Mouse (Mus musculus) liver, embryonic 13.5 days (tissue): ENCODE measurements at regions not wholly inside any gene's neighbourhood (a gene's known extent, or its start where the extent isn't known, plus 50 kb on each side); places are given as distances from the start of the nearest gene placed in this dataset.

ENCODE experiments used
- ATAC-seq: fragments of 200-750 bp; cut with Nextera tagmentation; 2 replicates; pipeline ENCODE4 v1.8.0; 2017; ENCODE audit warnings: low read depth, mild to moderate bottlenecking, moderate number of reproducible peaks, moderate library complexity
- DNase-seq: peaks from one replicate; pipeline ENCODE4 v3.0.0; 2022
- H3K27ac ChIP-seq: fragments of 300-500 bp; sonication (generic); 2 replicates; pipeline ENCODE4 v1.5.1; 2015; ENCODE audit warnings: moderate library complexity, mild to moderate bottlenecking, inconsistent platforms
- H3K27me3 ChIP-seq: fragments of 300-500 bp; sonication (generic); 2 replicates; pipeline ENCODE4 v1.6.1; 2015; ENCODE audit warnings: mild to moderate bottlenecking, inconsistent platforms
- H3K36me3 ChIP-seq: fragments of 300-500 bp; sonication (generic); 2 replicates; pipeline ENCODE4 v1.6.1; 2015; ENCODE audit warnings: mild to moderate bottlenecking, inconsistent platforms
- H3K4me1 ChIP-seq: fragments of 300-500 bp; sonication (generic); replicated peaks from 2 replicates; pipeline ENCODE4 v1.6.1; 2015; ENCODE audit warnings: inconsistent platforms
- H3K4me2 ChIP-seq: fragments of 300-500 bp; sonication (generic); 2 replicates; pipeline ENCODE4 v1.6.1; 2015; ENCODE audit warnings: inconsistent platforms, mild to moderate bottlenecking, moderate library complexity
- H3K4me3 ChIP-seq: fragments of 300-500 bp; sonication (generic); replicated peaks from 2 replicates; pipeline ENCODE4 v1.5.1; 2015; ENCODE audit warnings: mild to moderate bottlenecking, inconsistent platforms
- H3K9ac ChIP-seq: fragments of 300-500 bp; sonication (generic); 2 replicates; pipeline ENCODE4 v1.6.1; 2015; ENCODE audit warnings: mild to moderate bottlenecking, inconsistent platforms
- H3K9me3 ChIP-seq: fragments of 300-500 bp; sonication (generic); replicated peaks from 2 replicates; pipeline ENCODE4 v1.6.1; 2016; ENCODE audit warnings: inconsistent platforms
- WGBS: fragments of 180-500 bp; shearing (Covaris S2); methylation state at CpG from one replicate; pipeline ENCODE4 v1.1.7; 2015; ENCODE audit not compliant: insufficient replicate concordance; 5-methylcytosine and 5-hydroxymethylcytosine counted together

GRCm38 (mm10) chr10:29635828-29636227 lies 100.2 kb upstream of the Rspo3 start:
- no peak overlapping the region for H3K9ac ChIP-seq
- no peak overlapping the region for H3K27ac ChIP-seq
- H3K4me3 ChIP-seq, result no peak overlapping the region
- no peaks in the 10 kb centered on the region for H3K9me3 ChIP-seq
- 55% methylated on average over 5 of the region's 5 CpGs for WGBS
- H3K27me3 ChIP-seq, result no peaks in the 10 kb centered on the region
- H3K4me1 ChIP-seq, result no peaks in the 10 kb centered on the region
- DNase-seq, result no peak
- no peak for ATAC-seq
- no peak overlapping the region for H3K4me2 ChIP-seq
- no peaks in the 10 kb centered on the region for H3K36me3 ChIP-seq

GRCm38 (mm10) chr10:29595455-29595854 lies 59.8 kb upstream of the Rspo3 start:
- no peak overlapping the region for H3K9ac ChIP-seq
- H3K27ac ChIP-seq, result no peak overlapping the region
- DNase-seq (no peak), ATAC-seq (no peak)
- WGBS, result 39% methylated on average over 4 of the region's 4 CpGs
- no peaks in the 10 kb centered on the region for H3K9me3 ChIP-seq
- no peak overlapping the region for H3K4me3 ChIP-seq
- no peaks in the 10 kb centered on the region for H3K4me1 ChIP-seq
- no peaks in the 10 kb centered on the region for H3K36me3 ChIP-seq
- no peaks in the 10 kb centered on the region for H3K27me3 ChIP-seq
- H3K4me2 ChIP-seq, result no peak overlapping the region

GRCm38 (mm10) chr10:29594969-29595368 lies 59.3 kb upstream of the Rspo3 start:
- Histone ChIP-seq H3K9me3 (no peaks in the 10 kb centered on the region), H3K4me2 (no peak overlapping the region), H3K9ac (no peak overlapping the region), H3K27me3 (no peaks in the 10 kb centered on the region), H3K4me1 (no peaks in the 10 kb centered on the region), H3K36me3 (no peaks in the 10 kb centered on the region), H3K4me3 (no peak overlapping the region), H3K27ac (no peak overlapping the region)
- WGBS, result 60% methylated on average over 1 of the region's 1 CpGs
- ATAC-seq (no peak), DNase-seq (no peak)

GRCm38 (mm10) chr10:29592906-29593305 lies 57.2 kb upstream of the Rspo3 start:
- no peaks in the 10 kb centered on the region for H3K9me3 ChIP-seq
- 55% methylated on average over 3 of the region's 3 CpGs for WGBS
- no peaks in the 10 kb centered on the region for H3K4me1 ChIP-seq
- DNase-seq, result no peak
- no peak overlapping the region for H3K9ac ChIP-seq
- no peak for ATAC-seq
- H3K27ac ChIP-seq, result no peak overlapping the region
- H3K36me3 ChIP-seq, result no peaks in the 10 kb centered on the region
- H3K4me3 ChIP-seq, result no peak overlapping the region
- no peaks in the 10 kb centered on the region for H3K27me3 ChIP-seq
- no peak overlapping the region for H3K4me2 ChIP-seq

- Histone ChIP-seq H3K4me1 (no peaks in the 10 kb centered on the region), H3K27me3 (no peaks in the 10 kb centered on the region), H3K4me2 (no peak overlapping the region), H3K9me3 (no peaks in the 10 kb centered on the region), H3K36me3 (no peaks in the 10 kb centered on the region), H3K9ac (no peak overlapping the region), H3K27ac (no peak overlapping the region), H3K4me3 (no peak overlapping the region)
- DNase-seq (no peak), ATAC-seq (no peak)
Measured at GRCm38 (mm10) chr10:29590187-29590586, 54.5 kb upstream of the Rspo3 start.

- Histone ChIP-seq H3K9me3 (no peaks in the 10 kb centered on the region), H3K27me3 (no peaks in the 10 kb centered on the region), H3K4me1 (no peaks in the 10 kb centered on the region), H3K27ac (no peak overlapping the region), H3K4me3 (no peak overlapping the region), H3K4me2 (no peak overlapping the region), H3K36me3 (no peaks in the 10 kb centered on the region), H3K9ac (no peak overlapping the region)
- ATAC-seq, result no peak
- no peak for DNase-seq
Measured at GRCm38 (mm10) chr10:29589739-29590138, 54.1 kb upstream of the Rspo3 start.
